Mouse (Mus musculus): ENCODE measurements around the gene Olfr577.

GRCm38 (mm10) chr7:102962360-102962759 lies 13.4 kb downstream of the Olfr577 start, which contains the start of gene Olfr576:
- no peak for TF ChIP-seq POU5F1 (IDR thresholded peaks at IDR 0.05; ENCODE audit: borderline replicate concordance, low read length)
- TF ChIP-seq CTCF (conservative IDR thresholded peaks at IDR 0.05; ENCODE audit: low read length), result no peak

Data from E14TG2a.4 (cell line).